Mouse (Mus musculus): ENCODE results near the gene Mboat1. TPM values are rescaled to one million over a fixed set of nuclear protein-coding genes. Genes with fewer than 3 reads are reported as not detected.

The Mboat1 gene
- polyA plus RNA-seq, 1 experiment from 2014 or later, result 3.1 TPM

GRCm38 (mm10) chr13:30198101-30198570 is 61.8 kb downstream of the Mboat1 start:
- DNase-seq (ENCODE audit: low spot score) (no peak), ATAC-seq (ENCODE audit: low FRiP score) (no peak)
- Histone ChIP-seq H3K27me3 (ENCODE audit: control insufficient read depth, insufficient read depth, low read length) (no peaks in the 10 kb centered on the region), H3K4me1 (replicated peaks; ENCODE audit: control insufficient read depth, insufficient read depth, low read length) (no peaks in the 10 kb centered on the region), H3K36me3 (replicated peaks; ENCODE audit: control insufficient read depth, insufficient read depth) (no peaks in the 10 kb centered on the region), H3K27ac (no peak overlapping the region), H3K4me3 (replicated peaks; ENCODE audit: low read length) (no peak overlapping the region), H3K4me2 (replicated peaks) (no peak overlapping the region), H3K9me3 (ENCODE audit: control insufficient read depth, low read length) (no peaks in the 10 kb centered on the region), H3K9ac (no peak overlapping the region)
- 94% methylated on average over 9 of the region's 9 CpGs for WGBS

GRCm38 (mm10) chr13:30199821-30200220 is 63.5 kb downstream of the Mboat1 start:
- H3K9me3 ChIP-seq (ENCODE audit: control insufficient read depth, low read length), result no peaks in the 10 kb centered on the region
- no peaks in the 10 kb centered on the region for H3K27me3 ChIP-seq (ENCODE audit: control insufficient read depth, insufficient read depth, low read length)
- H3K36me3 ChIP-seq (replicated peaks; ENCODE audit: control insufficient read depth, insufficient read depth), result no peaks in the 10 kb centered on the region
- no peak for ATAC-seq (ENCODE audit: low FRiP score)
- 74% methylated on average over 4 of the region's 4 CpGs for WGBS
- H3K9ac ChIP-seq, result no peak overlapping the region
- H3K27ac ChIP-seq, result no peak overlapping the region
- H3K4me3 ChIP-seq (replicated peaks; ENCODE audit: low read length), result no peak overlapping the region
- no peak for DNase-seq (ENCODE audit: low spot score)
- H3K4me2 ChIP-seq (replicated peaks), result no peak overlapping the region
- H3K4me1 ChIP-seq (replicated peaks; ENCODE audit: control insufficient read depth, insufficient read depth, low read length), result no peaks in the 10 kb centered on the region

- 94% methylated on average over 2 of the region's 2 CpGs for WGBS
- no peak overlapping the region for H3K4me2 ChIP-seq (replicated peaks)
- DNase-seq (ENCODE audit: low spot score) (no peak), ATAC-seq (ENCODE audit: low FRiP score) (no peak)
- H3K9ac ChIP-seq, result no peak overlapping the region
- H3K4me3 ChIP-seq (replicated peaks; ENCODE audit: low read length), result no peak overlapping the region
- no peaks in the 10 kb centered on the region for H3K4me1 ChIP-seq (replicated peaks; ENCODE audit: control insufficient read depth, insufficient read depth, low read length)
- no peaks in the 10 kb centered on the region for H3K9me3 ChIP-seq (ENCODE audit: control insufficient read depth, low read length)
- no peaks in the 10 kb centered on the region for H3K36me3 ChIP-seq (replicated peaks; ENCODE audit: control insufficient read depth, insufficient read depth)
- H3K27me3 ChIP-seq (ENCODE audit: control insufficient read depth, insufficient read depth, low read length), result no peaks in the 10 kb centered on the region
- no peak overlapping the region for H3K27ac ChIP-seq
Measured at GRCm38 (mm10) chr13:30200737-30201136, 64.4 kb downstream of the Mboat1 start.

GRCm38 (mm10) chr13:30203018-30203417 is 66.7 kb downstream of the Mboat1 start:
- Histone ChIP-seq H3K27me3 (ENCODE audit: control insufficient read depth, insufficient read depth, low read length) (no peaks in the 10 kb centered on the region), H3K36me3 (replicated peaks; ENCODE audit: control insufficient read depth, insufficient read depth) (no peaks in the 10 kb centered on the region), H3K27ac (no peak overlapping the region), H3K4me2 (replicated peaks) (no peak overlapping the region), H3K9ac (no peak overlapping the region), H3K4me3 (replicated peaks; ENCODE audit: low read length) (no peak overlapping the region), H3K4me1 (replicated peaks; ENCODE audit: control insufficient read depth, insufficient read depth, low read length) (no peaks in the 10 kb centered on the region), H3K9me3 (ENCODE audit: control insufficient read depth, low read length) (no peaks in the 10 kb centered on the region)
- no peak for ATAC-seq (ENCODE audit: low FRiP score)
- no peak for DNase-seq (ENCODE audit: low spot score)
- 98% methylated on average over 2 of the region's 2 CpGs for WGBS

- Histone ChIP-seq H3K27me3 (ENCODE audit: control insufficient read depth, insufficient read depth, low read length) (no peaks in the 10 kb centered on the region), H3K36me3 (replicated peaks; ENCODE audit: control insufficient read depth, insufficient read depth) (no peaks in the 10 kb centered on the region), H3K9me3 (ENCODE audit: control insufficient read depth, low read length) (no peaks in the 10 kb centered on the region), H3K27ac (no peak overlapping the region), H3K9ac (no peak overlapping the region), H3K4me3 (replicated peaks; ENCODE audit: low read length) (no peak overlapping the region), H3K4me2 (replicated peaks) (no peak overlapping the region), H3K4me1 (replicated peaks; ENCODE audit: control insufficient read depth, insufficient read depth, low read length) (no peaks in the 10 kb centered on the region; the same call in 1 of the 2 replicates)
- no peak for DNase-seq (ENCODE audit: low spot score)
- WGBS, result 98% methylated on average over 1 of the region's 1 CpGs
- no peak for ATAC-seq (ENCODE audit: low FRiP score)
Measured at GRCm38 (mm10) chr13:30208176-30208575, 71.9 kb downstream of the Mboat1 start.

GRCm38 (mm10) chr13:30213276-30213675 is 77.0 kb downstream of the Mboat1 start:
- WGBS, result 69% methylated on average over 9 of the region's 9 CpGs
- H3K36me3 ChIP-seq (replicated peaks; ENCODE audit: control insufficient read depth, insufficient read depth), result no peaks in the 10 kb centered on the region
- H3K27me3 ChIP-seq (ENCODE audit: control insufficient read depth, insufficient read depth, low read length), result no peaks in the 10 kb centered on the region
- no peaks in the 10 kb centered on the region for H3K9me3 ChIP-seq (ENCODE audit: control insufficient read depth, low read length)
- H3K4me1 ChIP-seq (replicated peaks; ENCODE audit: control insufficient read depth, insufficient read depth, low read length), result no peaks in the 10 kb centered on the region; the same call in 1 of the 2 replicates
- no peak overlapping the region for H3K27ac ChIP-seq
- DNase-seq (ENCODE audit: low spot score) (no peak), ATAC-seq (ENCODE audit: low FRiP score) (no peak)
- H3K4me2 ChIP-seq (replicated peaks), result no peak overlapping the region
- no peak overlapping the region for H3K4me3 ChIP-seq (replicated peaks; ENCODE audit: low read length)
- no peak overlapping the region for H3K9ac ChIP-seq

GRCm38 (mm10) chr13:30217588-30218371 is 81.5 kb downstream of the Mboat1 start:
- no peaks in the 10 kb centered on the region for H3K36me3 ChIP-seq (replicated peaks; ENCODE audit: control insufficient read depth, insufficient read depth)
- H3K9ac ChIP-seq, result no peak overlapping the region
- H3K27ac ChIP-seq, result no peak overlapping the region
- no peak overlapping the region for H3K4me2 ChIP-seq (replicated peaks)
- DNase-seq (ENCODE audit: low spot score) (no peak), ATAC-seq (ENCODE audit: low FRiP score) (no peak)
- H3K4me1 ChIP-seq (replicated peaks; ENCODE audit: control insufficient read depth, insufficient read depth, low read length), result no peaks in the 10 kb centered on the region; the same call in 1 of the 2 replicates
- H3K9me3 ChIP-seq (ENCODE audit: control insufficient read depth, low read length), result no peaks in the 10 kb centered on the region
- H3K4me3 ChIP-seq (replicated peaks; ENCODE audit: low read length), result no peak overlapping the region
- no peaks in the 10 kb centered on the region for H3K27me3 ChIP-seq (ENCODE audit: control insufficient read depth, insufficient read depth, low read length)
- WGBS, result 76% methylated on average over 12 of the region's 12 CpGs

- DNase-seq (ENCODE audit: low spot score), result no peak
- Histone ChIP-seq H3K36me3 (replicated peaks; ENCODE audit: control insufficient read depth, insufficient read depth) (no peaks in the 10 kb centered on the region), H3K9me3 (ENCODE audit: control insufficient read depth, low read length) (no peaks in the 10 kb centered on the region), H3K4me1 (replicated peaks; ENCODE audit: control insufficient read depth, insufficient read depth, low read length) (no peaks in the 10 kb centered on the region), H3K9ac (no peak overlapping the region), H3K4me2 (replicated peaks) (no peak overlapping the region), H3K4me3 (replicated peaks; ENCODE audit: low read length) (no peak overlapping the region), H3K27me3 (ENCODE audit: control insufficient read depth, insufficient read depth, low read length) (no peaks in the 10 kb centered on the region), H3K27ac (no peak overlapping the region)
- ATAC-seq (ENCODE audit: low FRiP score), result no peak
- 83% methylated on average over 7 of the region's 7 CpGs for WGBS
Measured at GRCm38 (mm10) chr13:30219597-30219996, 83.3 kb downstream of the Mboat1 start.

- WGBS, result 35% methylated on average over 3 of the region's 3 CpGs
- H3K27ac ChIP-seq, result no peak overlapping the region
- H3K9me3 ChIP-seq (ENCODE audit: control insufficient read depth, low read length), result no peaks in the 10 kb centered on the region
- DNase-seq (ENCODE audit: low spot score) (no peak), ATAC-seq (ENCODE audit: low FRiP score) (no peak)
- H3K4me1 ChIP-seq (replicated peaks; ENCODE audit: control insufficient read depth, insufficient read depth, low read length), result no peaks in the 10 kb centered on the region
- no peak overlapping the region for H3K9ac ChIP-seq
- no peaks in the 10 kb centered on the region for H3K27me3 ChIP-seq (ENCODE audit: control insufficient read depth, insufficient read depth, low read length)
- no peak overlapping the region for H3K4me2 ChIP-seq (replicated peaks)
- H3K36me3 ChIP-seq (replicated peaks; ENCODE audit: control insufficient read depth, insufficient read depth), result no peaks in the 10 kb centered on the region
- no peak overlapping the region for H3K4me3 ChIP-seq (replicated peaks; ENCODE audit: low read length)
Measured at GRCm38 (mm10) chr13:30221316-30221715, 85.0 kb downstream of the Mboat1 start.

All from hindbrain, embryonic 14.5 days (tissue).